Mouse (Mus musculus) cerebellum, adult 2 months (tissue): Measurements from ENCODE around the gene Smcp. TPM values are rescaled to one million over a fixed set of nuclear protein-coding genes. Genes with fewer than 3 reads are reported as not detected.

Source experiments
- DNase-seq, 2 experiments: peaks; one replicate each; pipeline ENCODE4 v3.0.0; 2021
- H3K27ac ChIP-seq: fragments of 200-500 bp; 2 replicates; pipeline ENCODE4 v1.5.1; 2012; ENCODE audit warnings: low read length, control low read depth, inconsistent platforms; ENCODE audit not compliant: insufficient read depth
- H3K27me3 ChIP-seq: fragments of 200-500 bp; 2 replicates; pipeline ENCODE4 v1.6.1; 2012; ENCODE audit warnings: inconsistent platforms, mild to moderate bottlenecking, low read length, moderate library complexity; ENCODE audit not compliant: control insufficient read depth, insufficient read depth
- H3K4me1 ChIP-seq: fragments of 200-500 bp; 2 replicates; pipeline ENCODE4 v1.6.1; 2011; ENCODE audit warnings: low read length; ENCODE audit not compliant: control insufficient read depth, insufficient read depth
- H3K4me3 ChIP-seq: fragments of 200-500 bp; replicated peaks from 2 replicates; pipeline ENCODE3; 2011; ENCODE audit warnings: mild to moderate bottlenecking, low read depth, low read length, control low read depth; ENCODE audit not compliant: insufficient read depth
- CTCF ChIP-seq: fragments of 200-500 bp; IDR thresholded peaks from 2 replicates; pipeline ENCODE4 v1.5.1; 2011; ENCODE audit warnings: low read depth, mild to moderate bottlenecking, control low read depth, low read length, moderate library complexity, borderline replicate concordance; ENCODE audit not compliant: insufficient read depth
- POLR2A ChIP-seq: fragments of 200-500 bp; IDR thresholded peaks from 2 replicates; pipeline ENCODE4 v1.6.1; 2011; ENCODE audit warnings: low read length, control low read depth, borderline replicate concordance; ENCODE audit not compliant: insufficient read depth
- WGBS: fragments of 180-500 bp; shearing (Covaris S2); methylation state at CpG from one replicate; pipeline ENCODE4 v1.1.7; 2018; 5-methylcytosine and 5-hydroxymethylcytosine counted together
- polyA plus RNA-seq: library from polyadenylated mRNA; depleted of rRNA; stranded (reverse); fragments of >200 nt; gene quantifications from 2 replicates; pipeline ENCODE4 v1.2.3, GENCODE M21; 2012

Gene Smcp
- polyA plus RNA-seq, 1 experiment, result not detected

DNA sequence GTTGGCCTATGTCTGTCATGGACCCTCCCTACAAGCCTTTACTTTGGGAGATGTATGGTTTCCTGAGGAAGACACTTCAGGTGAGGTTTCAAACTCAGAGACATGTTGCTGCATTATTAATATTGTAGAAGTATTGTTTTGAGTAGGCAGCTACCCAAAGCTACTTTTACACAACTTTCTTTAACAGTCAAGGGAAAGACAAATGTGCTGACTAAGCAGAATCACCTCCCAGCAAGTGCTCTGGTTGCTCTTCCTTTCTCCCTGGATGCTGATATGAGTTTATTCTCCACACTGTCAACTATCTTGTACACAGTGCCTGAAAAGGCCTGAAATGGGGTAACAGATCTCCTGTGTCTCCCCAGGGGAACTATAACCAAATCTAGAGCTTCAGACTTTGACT lies 11.2 kb upstream of the Smcp start:
- no peak for DNase-seq
- Histone ChIP-seq H3K4me1 (no peaks in the 10 kb centered on the region), H3K27ac (no peak overlapping the region), H3K27me3 (no peaks in the 10 kb centered on the region), H3K4me3 (no peak overlapping the region)
- no peak for TF ChIP-seq POLR2A
- TF ChIP-seq CTCF, result no peak

DNA sequence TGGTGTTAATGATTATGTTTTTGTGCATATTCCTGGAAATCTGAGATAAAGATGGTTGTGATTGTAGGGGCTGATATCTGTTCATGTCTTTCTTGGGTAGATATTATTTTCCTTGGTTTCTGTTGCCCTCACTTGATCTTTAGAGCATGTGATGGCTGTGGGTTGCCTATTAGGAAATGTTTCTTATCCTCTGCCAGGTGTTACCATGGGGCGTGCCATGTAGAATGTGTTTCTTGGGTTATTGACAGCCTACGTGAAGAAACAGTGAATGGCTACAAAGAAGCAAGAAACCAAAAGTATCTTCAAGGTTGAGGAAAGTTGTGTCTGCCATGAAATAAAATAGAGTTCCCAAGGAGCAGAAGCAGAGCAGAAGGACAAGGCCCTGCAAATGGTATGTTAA lies 9.6 kb upstream of the Smcp start:
- no peak overlapping the region for H3K27ac ChIP-seq
- no peaks in the 10 kb centered on the region for H3K4me1 ChIP-seq
- H3K4me3 ChIP-seq, result no peak overlapping the region
- no peak for DNase-seq
- 92% methylated on average over 2 of the region's 2 CpGs for WGBS
- no peaks in the 10 kb centered on the region for H3K27me3 ChIP-seq
- TF ChIP-seq POLR2A (no peak), CTCF (no peak)

DNA sequence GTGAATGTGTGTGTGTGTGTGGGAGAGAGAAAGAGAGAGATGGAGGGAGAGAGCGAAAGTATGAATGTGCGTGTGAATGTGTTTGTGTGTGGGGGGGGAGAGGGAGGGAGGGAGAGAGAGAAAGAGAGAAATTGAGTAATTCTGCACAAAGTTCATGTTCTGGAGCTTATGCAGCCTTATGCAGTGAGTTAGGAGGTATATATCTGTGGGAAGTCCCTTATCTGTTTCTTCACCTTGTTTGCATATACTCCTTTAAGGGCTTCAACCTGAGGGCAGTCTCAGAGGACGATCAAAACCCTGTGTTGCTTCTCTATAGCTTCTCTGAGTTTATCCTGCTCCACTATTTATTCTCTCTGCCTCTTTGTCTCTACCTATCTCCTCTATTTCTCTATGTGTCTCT lies 1.6 kb downstream of the Smcp start:
- no peaks in the 10 kb centered on the region for H3K27me3 ChIP-seq

DNA sequence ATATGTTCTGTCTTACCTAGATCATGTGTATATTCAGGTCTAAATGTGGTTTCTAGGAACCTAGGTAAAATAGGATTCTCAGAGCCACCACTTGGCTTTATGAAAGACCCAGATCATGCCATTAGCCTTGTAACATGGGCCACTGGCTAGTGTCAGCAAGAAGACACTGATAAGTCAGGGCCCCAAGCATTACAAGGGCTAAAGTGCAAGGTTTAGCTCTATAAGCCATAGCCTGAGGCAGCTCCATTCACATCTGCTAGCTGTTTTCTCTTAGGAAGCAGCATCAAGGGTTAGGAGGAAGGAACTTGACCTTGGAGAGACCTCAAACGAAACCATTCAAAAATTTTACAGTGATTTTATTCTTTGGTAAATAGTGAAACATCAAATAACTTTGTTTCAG lies 3.7 kb downstream of the Smcp start:
- TF ChIP-seq CTCF (no peak), POLR2A (no peak)
- Histone ChIP-seq H3K4me3 (no peak overlapping the region), H3K4me1 (no peaks in the 10 kb centered on the region), H3K27me3 (no peaks in the 10 kb centered on the region), H3K27ac (no peak overlapping the region)
- no peak for DNase-seq
- 65% methylated on average over 1 of the region's 1 CpGs for WGBS

More for the DNA sequence above, 1.6 kb downstream of the Smcp start:
- Histone ChIP-seq H3K27ac (no peak overlapping the region), H3K4me1 (no peaks in the 10 kb centered on the region), H3K4me3 (no peak overlapping the region)
- TF ChIP-seq CTCF, result no peak
- TF ChIP-seq POLR2A, result no peak
- WGBS, result 81% methylated on average over 3 of the region's 3 CpGs
- no peak for DNase-seq

DNA sequence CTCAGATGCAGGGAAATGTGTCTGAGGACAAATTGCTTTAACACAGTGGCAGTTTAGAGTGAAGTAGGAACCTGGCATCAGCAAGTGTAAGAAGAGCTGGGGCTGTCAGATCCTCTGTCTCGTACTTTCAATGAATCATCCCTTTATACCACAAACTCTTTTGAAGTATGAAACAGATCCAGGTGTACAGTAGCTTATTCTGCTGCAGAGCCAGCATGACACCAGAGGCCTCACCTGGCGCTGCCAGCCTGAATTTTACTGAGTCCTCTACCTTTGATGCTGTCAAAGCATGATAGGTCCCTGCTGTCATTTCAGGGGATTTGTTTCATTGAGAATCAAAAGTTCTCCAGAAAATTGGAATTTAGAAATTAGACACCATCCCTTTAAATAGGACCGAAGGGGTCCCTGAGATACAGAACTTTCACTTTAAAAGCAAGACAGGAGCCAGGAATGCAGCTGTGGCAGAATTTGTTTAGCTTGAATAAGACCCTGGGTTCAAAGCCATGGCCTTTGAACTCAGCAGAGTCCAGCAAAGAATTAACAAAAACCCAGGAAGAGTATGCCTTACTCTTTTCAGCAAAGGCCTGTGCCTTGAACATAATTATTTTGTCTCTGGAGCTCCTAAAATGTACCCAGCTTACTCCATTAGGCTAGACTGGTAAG lies 5.5 kb downstream of the Smcp start:
- TF ChIP-seq POLR2A (no peak), CTCF (no peak)
- Histone ChIP-seq H3K27ac (no peak overlapping the region), H3K4me1 (no peaks in the 10 kb centered on the region), H3K27me3 (no peaks in the 10 kb centered on the region), H3K4me3 (no peak overlapping the region)
- DNase-seq, result no peak
- whole genome bisulfite sequencing, result 66% methylated on average over 3 of the region's 3 CpGs

DNA sequence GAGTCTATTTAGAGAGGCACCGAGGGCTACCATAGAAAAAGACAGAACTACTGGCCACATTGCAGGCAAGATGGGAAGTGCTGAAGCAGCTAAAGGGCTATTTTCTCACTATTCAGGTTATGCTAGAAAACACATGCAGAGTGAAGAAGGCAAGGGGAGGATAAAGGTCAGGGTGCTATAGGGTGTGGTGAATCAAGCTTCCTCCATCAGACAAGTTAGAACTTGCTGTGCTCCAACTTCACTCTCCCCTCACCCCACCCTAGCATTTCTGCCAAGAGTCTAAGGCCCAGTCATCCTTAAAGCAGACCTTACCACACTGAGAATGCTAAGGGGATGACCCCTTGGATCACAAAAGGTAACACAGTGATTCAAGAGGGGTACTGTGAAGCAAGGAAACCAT lies 9.3 kb downstream of the Smcp start:
- no peak for TF ChIP-seq CTCF
- no peak for TF ChIP-seq POLR2A
- no peak for DNase-seq

DNA sequence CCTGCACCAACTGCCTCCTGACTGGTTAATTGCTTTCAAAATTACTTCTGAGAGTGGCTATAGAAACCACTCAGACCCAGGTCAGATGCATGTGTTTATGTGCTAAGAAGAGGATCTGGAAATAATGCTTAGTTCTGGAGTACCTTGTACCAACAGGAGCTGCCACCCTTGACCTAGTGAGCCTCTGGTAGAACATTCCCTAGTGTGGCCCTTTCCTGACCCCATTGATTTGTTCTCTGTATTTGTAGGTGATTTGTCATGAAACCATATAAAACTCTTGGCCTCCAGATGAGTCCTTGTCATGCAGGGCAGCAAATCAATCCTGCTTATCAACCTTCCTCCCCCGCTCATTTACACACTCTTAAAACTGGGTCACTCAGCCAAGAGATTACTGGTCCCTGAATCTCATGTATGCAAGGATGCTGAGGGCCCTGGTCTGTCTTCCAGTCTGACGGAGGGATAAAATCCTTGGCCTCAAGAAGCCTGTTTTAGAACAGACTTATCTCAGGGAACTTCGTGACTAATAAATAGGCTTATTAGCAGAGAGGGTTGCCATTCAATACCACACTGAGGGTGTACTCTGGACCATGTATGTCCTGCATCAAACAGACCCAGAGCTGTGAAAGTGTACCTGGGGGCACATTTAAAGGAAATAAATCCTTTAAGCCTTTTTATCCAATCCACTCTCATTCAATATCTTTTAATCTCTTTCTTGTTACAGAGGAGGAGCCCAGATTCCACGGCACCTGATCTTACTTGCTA lies 10.0 kb downstream of the Smcp start:
- TF ChIP-seq POLR2A (no peak), CTCF (no peak)
- 71% methylated on average over 4 of the region's 4 CpGs for WGBS

More for the DNA sequence above, 9.3 kb downstream of the Smcp start:
- Histone ChIP-seq H3K27ac (no peak overlapping the region), H3K4me3 (no peak overlapping the region), H3K4me1 (no peaks in the 10 kb centered on the region), H3K27me3 (no peaks in the 10 kb centered on the region)
- 80% methylated on average over 1 of the region's 1 CpGs for WGBS

DNA sequence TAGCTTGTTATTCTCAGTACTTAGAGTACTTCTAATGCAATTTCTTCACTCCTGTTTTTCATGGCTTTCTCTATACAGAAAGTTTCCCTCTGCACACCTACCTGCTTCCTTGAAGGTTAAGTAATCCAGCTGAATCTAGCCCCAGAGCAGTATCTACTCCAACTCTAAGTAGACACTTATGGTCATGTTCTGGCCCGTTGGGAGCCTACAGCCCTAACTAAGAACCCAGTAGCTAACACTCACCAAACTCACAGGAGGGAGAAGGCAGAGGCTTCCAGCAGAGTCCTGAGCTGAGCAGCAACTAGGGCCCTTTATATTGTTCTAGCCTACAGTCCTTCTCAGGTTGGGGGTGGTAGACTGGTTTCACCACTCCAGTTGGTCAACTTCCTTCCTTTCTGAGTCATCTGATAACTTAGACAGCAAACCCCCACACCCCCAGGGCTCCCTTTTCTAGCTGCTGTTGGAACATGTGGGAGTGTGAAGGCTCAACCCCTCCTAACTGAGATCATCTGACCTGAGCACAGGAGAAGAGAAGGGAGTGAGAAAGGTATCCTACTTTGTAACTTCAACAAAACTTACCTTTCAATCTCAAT lies 15.3 kb downstream of the Smcp start, which contains the start of gene Ivl:
Gene Ivl (minus strand): TSS at position 287 of the 593 bp plus-strand sequence.
- 76% methylated on average over 1 of the region's 1 CpGs for WGBS
- H3K27me3 ChIP-seq, result no peaks in the 10 kb centered on the region
- H3K27ac ChIP-seq, result no peak within 1 kb of the TSS
- no peak for TF ChIP-seq CTCF
- TF ChIP-seq POLR2A, result no peak
- DNase-seq, result no peak
- no peaks in the 10 kb centered on the region for H3K4me1 ChIP-seq
- no peak within 1 kb of the TSS for H3K4me3 ChIP-seq

More for the DNA sequence above, 10.0 kb downstream of the Smcp start:
- DNase-seq, result no peak
- H3K27ac ChIP-seq, result no peak overlapping the region
- H3K4me3 ChIP-seq, result no peak overlapping the region
- no peaks in the 10 kb centered on the region for H3K27me3 ChIP-seq
- no peaks in the 10 kb centered on the region for H3K4me1 ChIP-seq
